Mouse (Mus musculus): ENCODE measurements around the gene Gpank1. TPM values are rescaled to one million over a fixed set of nuclear protein-coding genes. Genes with fewer than 3 reads are reported as not detected.

The Gpank1 gene
- polyA plus RNA-seq, 1 experiment from 2014 or later, result 25.2 TPM

GRCm38 (mm10) chr17:35146139-35146538 lies 24.9 kb downstream of the Gpank1 start:
- WGBS, result 85% methylated on average over 5 of the region's 5 CpGs
- H3K27ac ChIP-seq (ENCODE audit: low read depth, low read length), result no peak overlapping the region

DNA sequence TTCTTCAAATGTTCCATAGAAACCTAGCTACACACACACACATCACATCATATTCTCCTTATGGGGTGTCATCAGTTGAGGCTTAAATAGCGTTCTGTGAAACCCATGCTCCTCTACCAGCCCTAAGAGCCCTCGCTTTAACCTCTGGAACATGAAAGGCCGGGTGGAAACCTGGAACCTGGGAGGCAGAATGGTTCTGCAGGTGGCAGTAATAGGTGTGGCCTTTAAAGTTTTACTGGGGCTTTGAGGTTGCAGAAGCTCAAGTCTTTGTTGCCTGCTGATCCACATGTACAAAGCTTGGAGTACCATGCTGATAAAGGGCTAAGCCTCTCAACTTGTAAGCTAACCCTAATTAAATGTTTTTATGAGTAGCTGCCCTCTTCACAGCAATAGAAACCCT lies 26.1 kb downstream of the Gpank1 start:
- Histone ChIP-seq H3K4me3 (ENCODE audit: low read depth, low read length) (no peak overlapping the region), H3K27me3 (replicated peaks; ENCODE audit: control insufficient read depth, insufficient read depth, low read length) (no peaks in the 10 kb centered on the region), H3K9me3 (ENCODE audit: control insufficient read depth, low read length) (no peaks in the 10 kb centered on the region; the same call in 1 of the 2 replicates), H3K27ac (ENCODE audit: low read depth, low read length) (no peak overlapping the region; the same call in 1 of the 2 replicates), H3K36me3 (ENCODE audit: control insufficient read depth, insufficient read depth, low read length) (peaks cover 81% of the 10 kb centered on the region), H3K4me1 (replicated peaks; ENCODE audit: control insufficient read depth, insufficient read depth, low read length) (no peaks in the 10 kb centered on the region; the same call in 1 of the 2 replicates), H3K4me2 (no peak overlapping the region), H3K9ac (ENCODE audit: low read depth, low read length) (no peak overlapping the region)
- DNase-seq (ENCODE audit: low spot score) (no peak), ATAC-seq (replicated peaks; ENCODE audit: low FRiP score) (no peak)
- 72% methylated on average over 3 of the region's 3 CpGs for WGBS

More at GRCm38 (mm10) chr17:35146139-35146538, 24.9 kb downstream of the Gpank1 start:
- Histone ChIP-seq H3K27me3 (replicated peaks; ENCODE audit: control insufficient read depth, insufficient read depth, low read length) (no peaks in the 10 kb centered on the region), H3K9ac (ENCODE audit: low read depth, low read length) (no peak overlapping the region), H3K36me3 (ENCODE audit: control insufficient read depth, insufficient read depth, low read length) (peaks cover 83% of the 10 kb centered on the region), H3K4me2 (no peak overlapping the region), H3K4me1 (replicated peaks; ENCODE audit: control insufficient read depth, insufficient read depth, low read length) (no peaks in the 10 kb centered on the region), H3K4me3 (ENCODE audit: low read depth, low read length) (no peak overlapping the region), H3K9me3 (ENCODE audit: control insufficient read depth, low read length) (no peaks in the 10 kb centered on the region; the same call in 1 of the 2 replicates)
- DNase-seq (ENCODE audit: low spot score) (no peak), ATAC-seq (replicated peaks; ENCODE audit: low FRiP score) (no peak)

- H3K4me1 ChIP-seq (replicated peaks; ENCODE audit: control insufficient read depth, insufficient read depth, low read length), result no peaks in the 10 kb centered on the region; the same call in 1 of the 2 replicates
- H3K9ac ChIP-seq (ENCODE audit: low read depth, low read length), result no peak overlapping the region
- DNase-seq (ENCODE audit: low spot score) (no peak), ATAC-seq (replicated peaks; ENCODE audit: low FRiP score) (no peak)
- no peak overlapping the region for H3K27ac ChIP-seq (ENCODE audit: low read depth, low read length)
- no peak overlapping the region for H3K4me3 ChIP-seq (ENCODE audit: low read depth, low read length)
- WGBS, result 64% methylated on average over 5 of the region's 5 CpGs
- H3K36me3 ChIP-seq (ENCODE audit: control insufficient read depth, insufficient read depth, low read length), result peaks cover 81% of the 10 kb centered on the region
- H3K27me3 ChIP-seq (replicated peaks; ENCODE audit: control insufficient read depth, insufficient read depth, low read length), result no peaks in the 10 kb centered on the region
- no peaks in the 10 kb centered on the region; the same call in 1 of the 2 replicates for H3K9me3 ChIP-seq (ENCODE audit: control insufficient read depth, low read length)
- no peak overlapping the region for H3K4me2 ChIP-seq
Observed at GRCm38 (mm10) chr17:35147922-35148639, 26.8 kb downstream of the Gpank1 start.

DNA sequence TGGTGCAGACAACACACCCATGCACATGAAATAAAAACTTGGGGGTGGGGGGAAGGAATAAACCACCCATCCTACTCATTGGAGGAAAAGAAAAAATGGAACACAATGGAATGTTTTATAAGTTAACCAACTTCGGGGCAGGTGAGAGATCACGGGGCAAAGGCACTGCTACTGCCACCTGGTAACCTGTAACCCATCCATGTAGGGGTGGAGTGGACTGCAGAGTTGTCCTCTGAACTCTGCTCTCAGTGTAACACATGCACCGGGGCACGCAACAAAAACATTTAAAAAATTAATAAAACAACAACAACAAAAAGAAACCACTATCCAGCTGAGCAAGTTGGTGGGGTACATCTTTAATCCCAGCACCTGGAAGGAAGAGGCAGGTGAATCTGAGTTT lies 30.9 kb downstream of the Gpank1 start:
- H3K27me3 ChIP-seq (replicated peaks; ENCODE audit: control insufficient read depth, insufficient read depth, low read length), result no peaks in the 10 kb centered on the region
- no peak overlapping the region for H3K4me3 ChIP-seq (ENCODE audit: low read depth, low read length)
- H3K27ac ChIP-seq (ENCODE audit: low read depth, low read length), result no peak overlapping the region
- no peak overlapping the region for H3K4me2 ChIP-seq
- peaks cover 83% of the 10 kb centered on the region for H3K36me3 ChIP-seq (ENCODE audit: control insufficient read depth, insufficient read depth, low read length)
- no peaks in the 10 kb centered on the region; the same call in 1 of the 2 replicates for H3K4me1 ChIP-seq (replicated peaks; ENCODE audit: control insufficient read depth, insufficient read depth, low read length)
- ATAC-seq (replicated peaks; ENCODE audit: low FRiP score), result no peak
- no peak for DNase-seq (ENCODE audit: low spot score)
- 96% methylated on average over 4 of the region's 4 CpGs for WGBS
- H3K9me3 ChIP-seq (ENCODE audit: control insufficient read depth, low read length), result no peaks in the 10 kb centered on the region
- H3K9ac ChIP-seq (ENCODE audit: low read depth, low read length), result no peak overlapping the region

- Histone ChIP-seq H3K4me2 (no peak overlapping the region), H3K27me3 (replicated peaks; ENCODE audit: control insufficient read depth, insufficient read depth, low read length) (no peaks in the 10 kb centered on the region), H3K4me3 (ENCODE audit: low read depth, low read length) (no peak overlapping the region), H3K4me1 (replicated peaks; ENCODE audit: control insufficient read depth, insufficient read depth, low read length) (no peaks in the 10 kb centered on the region; the same call in 1 of the 2 replicates), H3K9me3 (ENCODE audit: control insufficient read depth, low read length) (no peaks in the 10 kb centered on the region), H3K36me3 (ENCODE audit: control insufficient read depth, insufficient read depth, low read length) (peaks cover 90% of the 10 kb centered on the region), H3K27ac (ENCODE audit: low read depth, low read length) (no peak overlapping the region), H3K9ac (ENCODE audit: low read depth, low read length) (no peak overlapping the region)
- 94% methylated on average over 9 of the region's 9 CpGs for WGBS
- DNase-seq (ENCODE audit: low spot score) (no peak), ATAC-seq (replicated peaks; ENCODE audit: low FRiP score) (no peak)
Observed at GRCm38 (mm10) chr17:35153077-35153476, 31.8 kb downstream of the Gpank1 start.

- Histone ChIP-seq H3K36me3 (ENCODE audit: control insufficient read depth, insufficient read depth, low read length) (peaks cover 93% of the 10 kb centered on the region), H3K27me3 (replicated peaks; ENCODE audit: control insufficient read depth, insufficient read depth, low read length) (no peaks in the 10 kb centered on the region), H3K9ac (ENCODE audit: low read depth, low read length) (no peak overlapping the region), H3K4me2 (no peak overlapping the region), H3K4me3 (ENCODE audit: low read depth, low read length) (no peak overlapping the region), H3K27ac (ENCODE audit: low read depth, low read length) (no peak overlapping the region), H3K9me3 (ENCODE audit: control insufficient read depth, low read length) (no peaks in the 10 kb centered on the region), H3K4me1 (replicated peaks; ENCODE audit: control insufficient read depth, insufficient read depth, low read length) (no peaks in the 10 kb centered on the region; the same call in 1 of the 2 replicates)
- DNase-seq (ENCODE audit: low spot score) (no peak), ATAC-seq (replicated peaks; ENCODE audit: low FRiP score) (no peak)
- WGBS, result 85% methylated on average over 4 of the region's 4 CpGs
Observed at GRCm38 (mm10) chr17:35153931-35154330, 32.7 kb downstream of the Gpank1 start.

DNA sequence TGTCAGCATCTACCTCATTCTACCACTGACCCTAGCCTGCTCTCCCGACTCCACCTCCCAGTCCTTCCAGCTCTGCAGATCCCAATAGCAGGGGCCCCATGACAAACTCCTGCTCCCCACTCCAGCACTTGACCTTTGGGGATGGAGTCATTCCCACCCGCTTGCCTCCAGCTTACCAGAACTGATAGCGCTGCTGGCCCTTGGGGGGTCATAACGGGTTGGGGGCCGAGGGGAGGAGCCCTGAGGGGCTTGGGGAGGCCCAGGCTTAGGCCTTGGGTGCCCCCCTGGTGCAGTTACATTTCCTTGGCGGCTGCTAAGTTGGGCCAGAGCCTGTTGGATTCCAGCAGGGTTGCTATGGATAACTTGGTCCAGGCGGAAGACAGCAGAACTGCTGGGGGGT lies 33.4 kb downstream of the Gpank1 start:
- H3K4me3 ChIP-seq (ENCODE audit: low read depth, low read length), result no peak overlapping the region
- no peaks in the 10 kb centered on the region for H3K27me3 ChIP-seq (replicated peaks; ENCODE audit: control insufficient read depth, insufficient read depth, low read length)
- no peak overlapping the region for H3K27ac ChIP-seq (ENCODE audit: low read depth, low read length)
- no peak overlapping the region for H3K4me2 ChIP-seq
- H3K9me3 ChIP-seq (ENCODE audit: control insufficient read depth, low read length), result no peaks in the 10 kb centered on the region
- H3K4me1 ChIP-seq (replicated peaks; ENCODE audit: control insufficient read depth, insufficient read depth, low read length), result no peaks in the 10 kb centered on the region; the same call in 1 of the 2 replicates
- no peak for DNase-seq (ENCODE audit: low spot score)
- no peak for ATAC-seq (replicated peaks; ENCODE audit: low FRiP score)
- H3K9ac ChIP-seq (ENCODE audit: low read depth, low read length), result no peak overlapping the region
- WGBS, result 87% methylated on average over 7 of the region's 7 CpGs
- H3K36me3 ChIP-seq (ENCODE audit: control insufficient read depth, insufficient read depth, low read length), result peaks cover 94% of the 10 kb centered on the region

DNA sequence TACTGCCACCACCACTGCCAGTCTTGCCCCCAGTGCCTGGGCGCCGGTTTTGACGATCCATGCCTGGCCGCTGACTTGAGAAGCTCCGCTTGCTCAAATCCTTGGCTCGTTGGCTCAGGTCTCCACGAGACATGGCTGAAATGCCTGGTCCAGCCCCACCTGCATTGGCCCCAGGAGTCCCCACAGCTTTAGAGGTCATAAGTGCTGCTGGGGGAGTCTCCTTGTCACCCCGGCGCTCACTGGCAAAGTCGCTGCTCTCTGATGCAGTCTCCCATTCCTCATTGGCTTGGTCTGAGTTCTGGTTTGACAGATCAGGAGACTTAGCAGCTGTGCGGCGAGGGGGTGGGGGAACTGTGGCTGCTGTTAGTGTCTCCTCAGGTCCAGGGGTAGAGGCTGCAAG lies 34.2 kb downstream of the Gpank1 start:
- Histone ChIP-seq H3K4me3 (ENCODE audit: low read depth, low read length) (no peak overlapping the region), H3K9ac (ENCODE audit: low read depth, low read length) (no peak overlapping the region)
- WGBS, result 94% methylated on average over 12 of the region's 12 CpGs

More for the DNA sequence above, 34.2 kb downstream of the Gpank1 start:
- peaks cover 94% of the 10 kb centered on the region for H3K36me3 ChIP-seq (ENCODE audit: control insufficient read depth, insufficient read depth, low read length)
- DNase-seq (ENCODE audit: low spot score), result no peak
- no peak overlapping the region for H3K27ac ChIP-seq (ENCODE audit: low read depth, low read length)
- no peaks in the 10 kb centered on the region for H3K27me3 ChIP-seq (replicated peaks; ENCODE audit: control insufficient read depth, insufficient read depth, low read length)
- no peak for ATAC-seq (replicated peaks; ENCODE audit: low FRiP score)
- no peak overlapping the region for H3K4me2 ChIP-seq
- H3K9me3 ChIP-seq (ENCODE audit: control insufficient read depth, low read length), result no peaks in the 10 kb centered on the region
- no peaks in the 10 kb centered on the region; the same call in 1 of the 2 replicates for H3K4me1 ChIP-seq (replicated peaks; ENCODE audit: control insufficient read depth, insufficient read depth, low read length)

All from liver, embryonic 11.5 days (tissue).